Mouse (Mus musculus) liver, embryonic 14.5 days (tissue): ENCODE measurements at regions not wholly inside any gene's neighbourhood (a gene's known extent, or its start where the extent isn't known, plus 50 kb on each side); places are given as distances from the start of the nearest gene placed in this dataset.

Source experiments
- ATAC-seq: fragments of 200-750 bp; cut with Nextera tagmentation; 2 replicates; pipeline ENCODE4 v1.8.0; 2017; ENCODE audit warnings: moderate number of reproducible peaks, mild to moderate bottlenecking, moderate library complexity; ENCODE audit not compliant: insufficient read depth
- DNase-seq, 3 experiments: peaks; one replicate each; pipeline ENCODE4 v3.0.0-alpha.2; 2012 to 2013; ENCODE audit warnings: low read depth in 3 of 3, low spot score in 3 of 3
- H3K27ac ChIP-seq: fragments of 300-500 bp; sonication (generic); 2 replicates; pipeline ENCODE4 v1.5.1; 2014; ENCODE audit warnings: moderate library complexity, mild to moderate bottlenecking, control low read depth, inconsistent platforms
- H3K27me3 ChIP-seq: fragments of 300-500 bp; sonication (generic); 2 replicates; pipeline ENCODE4 v1.6.1; 2014; ENCODE audit warnings: mild to moderate bottlenecking, low read length, moderate library complexity; ENCODE audit not compliant: control insufficient read depth, insufficient read depth
- H3K36me3 ChIP-seq: fragments of 300-500 bp; sonication (generic); replicated peaks from 2 replicates; pipeline ENCODE4 v1.6.1; 2014; ENCODE audit warnings: low read depth; ENCODE audit not compliant: control insufficient read depth, insufficient read depth
- H3K4me1 ChIP-seq, 2 experiments: fragments of 200-500 bp in 1 of 2; fragments of 300-500 bp in 1 of 2; sonication (generic) in 1 of 2; replicated peaks; 2 replicates each; pipeline ENCODE4 v1.6.1; 2012 to 2014; ENCODE audit warnings: antibody characterized with exemption in 1 of 2, inconsistent platforms in 1 of 2, low read length in 1 of 2; ENCODE audit not compliant: control insufficient read depth in 2 of 2, insufficient read depth in 2 of 2
- H3K4me2 ChIP-seq: fragments of 300-500 bp; sonication (generic); 2 replicates; pipeline ENCODE4 v1.6.1; 2014; ENCODE audit warnings: low read depth, mild to moderate bottlenecking, control low read depth, moderate library complexity
- H3K4me3 ChIP-seq, 2 experiments: fragments of 200-500 bp in 1 of 2; fragments of 300-500 bp in 1 of 2; sonication (generic) in 1 of 2; 2 replicates each; pipeline ENCODE4 v1.5.1; 2012 to 2014; ENCODE audit warnings: low read depth in 2 of 2, low read length in 2 of 2, mild to moderate bottlenecking in 2 of 2, control low read depth in 1 of 2, inconsistent platforms in 1 of 2, moderate library complexity in 1 of 2; ENCODE audit not compliant: insufficient read depth in 1 of 2
- H3K9ac ChIP-seq: fragments of 300-500 bp; sonication (generic); replicated peaks from 2 replicates; pipeline ENCODE4 v1.6.1; 2014; ENCODE audit warnings: mild to moderate bottlenecking, control low read depth, moderate library complexity
- H3K9me3 ChIP-seq: fragments of 300-500 bp; sonication (generic); 2 replicates; pipeline ENCODE4 v1.6.1; 2016; ENCODE audit warnings: low read length, mixed read lengths; ENCODE audit not compliant: control insufficient read depth
- CTCF ChIP-seq: IDR thresholded peaks from 2 replicates; pipeline ENCODE4 v1.5.1; 2016; ENCODE audit warnings: antibody characterized with exemption, low read depth, control low read depth
- EP300 ChIP-seq: IDR thresholded peaks from 2 replicates; pipeline ENCODE4 v1.6.1; 2016; ENCODE audit warnings: antibody characterized with exemption, low read depth
- whole genome bisulfite sequencing: fragments of 180-500 bp; shearing (Covaris S2); extraction: QIAGEN DNeasy Blood & Tissue Kit; methylation state at CpG from one replicate; pipeline ENCODE4 v1.1.7; 2014; ENCODE audit not compliant: insufficient replicate concordance; 5-methylcytosine and 5-hydroxymethylcytosine counted together

GRCm38 (mm10) chr9:113085281-113085810, 622.7 kb downstream of the Pdcd6ip start:
- H3K4me3 ChIP-seq, result no peak overlapping the region
- no peaks in the 10 kb centered on the region for H3K36me3 ChIP-seq
- 58% methylated on average over 5 of the region's 5 CpGs for WGBS
- H3K9ac ChIP-seq, result no peak overlapping the region
- no peak for TF ChIP-seq CTCF
- TF ChIP-seq EP300, result no peak
- no peaks in the 10 kb centered on the region for H3K9me3 ChIP-seq
- H3K27ac ChIP-seq, result no peak overlapping the region
- no peaks in the 10 kb centered on the region for H3K27me3 ChIP-seq
- DNase-seq (no peak), ATAC-seq (no peak)
- H3K4me1 ChIP-seq, result no peaks in the 10 kb centered on the region
- H3K4me2 ChIP-seq, result no peak overlapping the region

- H3K4me3 ChIP-seq, result no peak overlapping the region
- no peaks in the 10 kb centered on the region for H3K4me1 ChIP-seq
- WGBS, result 47% methylated on average over 3 of the region's 3 CpGs
- TF ChIP-seq CTCF, result no peak
- no peak for TF ChIP-seq EP300
- H3K36me3 ChIP-seq, result no peaks in the 10 kb centered on the region
- DNase-seq (no peak), ATAC-seq (no peak)
- no peak overlapping the region for H3K4me2 ChIP-seq
- no peak overlapping the region for H3K9ac ChIP-seq
- H3K27ac ChIP-seq, result no peak overlapping the region
- no peaks in the 10 kb centered on the region for H3K9me3 ChIP-seq
- no peaks in the 10 kb centered on the region for H3K27me3 ChIP-seq
These were observed 633.2 kb downstream of the Pdcd6ip start for GRCm38 (mm10) chr9:113074866-113075265.

- TF ChIP-seq EP300 (no peak), CTCF (no peak)
- ATAC-seq (no peak), DNase-seq (no peak)
- Histone ChIP-seq H3K9ac (no peak overlapping the region), H3K36me3 (no peaks in the 10 kb centered on the region), H3K27me3 (no peaks in the 10 kb centered on the region), H3K27ac (no peak overlapping the region), H3K9me3 (no peaks in the 10 kb centered on the region), H3K4me1 (no peaks in the 10 kb centered on the region), H3K4me3 (no peak overlapping the region), H3K4me2 (no peak overlapping the region)
- 72% methylated on average over 11 of the region's 11 CpGs for WGBS
These were observed 650.6 kb downstream of the Pdcd6ip start for GRCm38 (mm10) chr9:113057415-113057814.

GRCm38 (mm10) chr9:113044556-113045178, 663.4 kb downstream of the Pdcd6ip start:
- Histone ChIP-seq H3K9me3 (no peaks in the 10 kb centered on the region), H3K36me3 (no peaks in the 10 kb centered on the region), H3K4me1 (no peaks in the 10 kb centered on the region), H3K9ac (no peak overlapping the region), H3K4me2 (no peak overlapping the region), H3K4me3 (no peak overlapping the region), H3K27me3 (no peaks in the 10 kb centered on the region), H3K27ac (no peak overlapping the region)
- ATAC-seq (peak; percentile 57), DNase-seq (peak in 2 of 3 experiments; percentile 0 to 3)
- no peak for TF ChIP-seq CTCF
- 52% methylated on average over 4 of the region's 4 CpGs for WGBS

GRCm38 (mm10) chr9:113040885-113041284, 667.2 kb downstream of the Pdcd6ip start:
- H3K4me2 ChIP-seq, result no peak overlapping the region
- no peaks in the 10 kb centered on the region for H3K36me3 ChIP-seq
- H3K27me3 ChIP-seq, result no peaks in the 10 kb centered on the region
- ATAC-seq, result no peak
- DNase-seq, result no peak
- no peaks in the 10 kb centered on the region for H3K4me1 ChIP-seq
- H3K4me3 ChIP-seq, result no peak overlapping the region
- H3K9me3 ChIP-seq, result no peaks in the 10 kb centered on the region
- no peak overlapping the region for H3K27ac ChIP-seq
- no peak overlapping the region for H3K9ac ChIP-seq
- TF ChIP-seq CTCF (no peak), EP300 (no peak)
- WGBS, result 64% methylated on average over 6 of the region's 6 CpGs
